Mouse (Mus musculus) thymus, adult 2 months (tissue): ENCODE data around the gene Atp8b2.

ENCODE experiments used
- CTCF ChIP-seq: fragments of 200-500 bp; IDR thresholded peaks from 2 replicates; pipeline ENCODE4 v1.5.1; 2012; ENCODE audit warnings: mild to moderate bottlenecking, control low read depth, low read length, moderate library complexity, borderline replicate concordance; ENCODE audit not compliant: control insufficient read depth, poor library complexity, insufficient read depth; ENCODE audit errors: extremely low read depth
- POLR2A ChIP-seq: fragments of 200-500 bp; IDR thresholded peaks from 2 replicates; pipeline ENCODE4 v1.6.1; 2012; ENCODE audit warnings: mild to moderate bottlenecking, low read length, control low read depth, moderate library complexity; ENCODE audit not compliant: control insufficient read depth, poor library complexity, insufficient read depth; ENCODE audit errors: extremely low read depth

GRCm38 (mm10) chr3:89957880-89958279 is 5.4 kb downstream of the Atp8b2 start:
- TF ChIP-seq CTCF (no peak), POLR2A (no peak)
